In genomic region chr1:190562865-190563457, GRCm38 (mm10) we compare ENCODE assay signal across 16 mouse cellular contexts.
DNase-seq lines count a peak whose midpoint lies in the region; ATAC-seq and TF ChIP-seq lines count a peak whose summit lies in the region.
"Had no signal": no experiment of that assay in that cellular context is flagged by ENCODE, and none has a peak within 500 bp of the region (broad histone marks: within the 10 kb centered on the region; RNA-seq: fewer than 3 reads in every experiment).

No protein-coding gene starts in this region.

- WGBS in limb, embryonic 10.5 days: 57% methylated on average over 13 of the region's 13 CpGs
- WGBS in forebrain, embryonic 11.5 days: 36% methylated on average over 13 of the region's 13 CpGs

- intact Hi-C loops in gastrocnemius, postnatal 14 days (cut with DNase I; ENCODE audit: low total_unique reads): no loop called here
- intact Hi-C loops in gastrocnemius, adult 2 months (cut with DNase I): no loop called here

- no peak overlapping the region for H3K27ac ChIP-seq in gastrocnemius, adult 2 months
- peak overlapping the region; percentile 6; the same call in 1 of the 2 replicates for H3K27ac ChIP-seq in limb, embryonic 10.5 days
- no peak overlapping the region for H3K27ac ChIP-seq in forebrain, embryonic 11.5 days (ENCODE audit: low read depth, low read length)
- H3K27ac ChIP-seq: neural tube, embryonic 15.5 days had no signal

- TF ChIP-seq CTCF in gastrocnemius, adult 2 months (IDR thresholded peaks at IDR 0.05): no peak

- ATAC-seq in forebrain, embryonic 11.5 days (replicated peaks; ENCODE audit: low FRiP score): no peak
- ATAC-seq: forebrain, embryonic 14.5 days had no signal

- H3K4me3 ChIP-seq in gastrocnemius, adult 2 months: no peak overlapping the region
- no peak overlapping the region for H3K4me3 ChIP-seq in limb, embryonic 10.5 days
- no peak overlapping the region for H3K4me3 ChIP-seq in forebrain, embryonic 11.5 days (ENCODE audit: low read depth, low read length)
- H3K4me3 ChIP-seq: neural tube, embryonic 15.5 days had no signal

- H3K9me3 ChIP-seq in limb, embryonic 10.5 days (replicated peaks): no peaks in the 10 kb centered on the region
- H3K9me3 ChIP-seq in forebrain, embryonic 11.5 days (ENCODE audit: control insufficient read depth, low read length): no peaks in the 10 kb centered on the region
- H3K9me3 ChIP-seq: neural tube, embryonic 15.5 days had no signal

- DNase-seq in gastrocnemius, postnatal 14 days: peak; percentile 11
- no peak for DNase-seq in gastrocnemius, adult 2 months
- DNase-seq in kidney, postnatal 14 days: peak; percentile 10
- DNase-seq in kidney, adult 8-10 months: no peak
- no peak for DNase-seq in limb, embryonic 10.5 days (ENCODE audit: low spot score)
- DNase-seq in retina, postnatal 1 day: peak; percentile 92
- DNase-seq in liver: no peak
- DNase-seq in forebrain, embryonic 11.5 days (ENCODE audit: low spot score): no peak
- DNase-seq: adrenal gland, postnatal 36 days; cerebellum, adult 11 months; gastrocnemius, postnatal 36 days; kidney, postnatal 25 days; right cerebral cortex, postnatal 4 days had no signal

- no peak overlapping the region for H3K9ac ChIP-seq in forebrain, embryonic 11.5 days (ENCODE audit: low read length)
- H3K9ac ChIP-seq: neural tube, embryonic 15.5 days had no signal

- H3K27me3 ChIP-seq in limb, embryonic 10.5 days (ENCODE audit: low read depth, poor library complexity, severe bottlenecking): no peaks in the 10 kb centered on the region
- H3K27me3 ChIP-seq in forebrain, embryonic 11.5 days (ENCODE audit: control insufficient read depth, insufficient read depth, low read length): no peaks in the 10 kb centered on the region
- H3K27me3 ChIP-seq: neural tube, embryonic 15.5 days had no signal

- H3K36me3 ChIP-seq in limb, embryonic 10.5 days: no peaks in the 10 kb centered on the region
- no peaks in the 10 kb centered on the region for H3K36me3 ChIP-seq in forebrain, embryonic 11.5 days (ENCODE audit: control insufficient read depth, insufficient read depth, low read length)
- H3K36me3 ChIP-seq: neural tube, embryonic 15.5 days had no signal

- no peak overlapping the region for H3K4me2 ChIP-seq in forebrain, embryonic 11.5 days (ENCODE audit: low read depth, low read length, severe bottlenecking)
- H3K4me2 ChIP-seq: liver, embryonic 11.5 days; neural tube, embryonic 15.5 days had no signal

- H3K4me1 ChIP-seq in limb, embryonic 10.5 days: peaks cover 21% of the 10 kb centered on the region
- H3K4me1 ChIP-seq in forebrain, embryonic 11.5 days (replicated peaks; ENCODE audit: control insufficient read depth, insufficient read depth, low read length): no peaks in the 10 kb centered on the region

Comparison
In these comparisons a context has a peak if more than half of its experiments do, and no peak if none do; other contexts are left out.
1. DNase-seq: peak in gastrocnemius, postnatal 14 days (single experiment), kidney, postnatal 14 days (single experiment) and retina, postnatal 1 day (single experiment); none in gastrocnemius, adult 2 months (single experiment), kidney, adult 8-10 months (0 of 2), limb, embryonic 10.5 days (single experiment), liver (single experiment) and forebrain, embryonic 11.5 days (single experiment).